Mouse (Mus musculus) heart, embryonic 14.5 days (tissue): ENCODE data around the gene Ly6g6f. TPM values are rescaled to one million over a fixed set of nuclear protein-coding genes. Genes with fewer than 3 reads are reported as not detected.

Experiments used
- ATAC-seq: fragments of 200-750 bp; cut with Nextera tagmentation; 2 replicates; pipeline ENCODE4 v1.8.0; 2017; ENCODE audit warnings: low read depth, moderate TSS enrichment; ENCODE audit not compliant: insufficient number of reproducible peaks, insufficient read depth, low FRiP score
- H3K27ac ChIP-seq, 2 experiments: fragments of 200-500 bp in 1 of 2; fragments of 300-500 bp in 1 of 2; sonication (generic) in 1 of 2; replicated peaks in 1 of 2; 2 replicates each; pipeline ENCODE4 v1.5.1; 2012 to 2014; ENCODE audit warnings: low read depth in 2 of 2, low read length in 2 of 2, control low read depth in 1 of 2, mild to moderate bottlenecking in 1 of 2, mixed read lengths in 1 of 2; ENCODE audit not compliant: control insufficient read depth in 1 of 2, insufficient read depth in 1 of 2
- H3K27me3 ChIP-seq: fragments of 300-500 bp; sonication (generic); 2 replicates; pipeline ENCODE4 v1.6.1; 2014; ENCODE audit warnings: mild to moderate bottlenecking, low read length, control low read depth; ENCODE audit not compliant: control insufficient read depth, insufficient read depth
- H3K36me3 ChIP-seq: fragments of 300-500 bp; sonication (generic); 2 replicates; pipeline ENCODE4 v1.6.1; 2014; ENCODE audit warnings: mild to moderate bottlenecking, control low read depth, low read length, mixed read lengths; ENCODE audit not compliant: control insufficient read depth, insufficient read depth
- H3K4me1 ChIP-seq, 2 experiments: fragments of 200-500 bp in 1 of 2; fragments of 300-500 bp in 1 of 2; sonication (generic) in 1 of 2; 2 replicates each; pipeline ENCODE4 v1.6.1; 2012 to 2014; ENCODE audit warnings: low read length in 2 of 2, control low read depth in 1 of 2, mixed read lengths in 1 of 2; ENCODE audit not compliant: control insufficient read depth in 2 of 2, insufficient read depth in 2 of 2
- H3K4me2 ChIP-seq: fragments of 300-500 bp; sonication (generic); 2 replicates; pipeline ENCODE4 v1.6.1; 2014; ENCODE audit warnings: mild to moderate bottlenecking, low read length
- H3K4me3 ChIP-seq, 2 experiments: fragments of 200-500 bp in 1 of 2; fragments of 300-500 bp in 1 of 2; sonication (generic) in 1 of 2; 2 replicates each; pipeline ENCODE4 v1.5.1; 2012 to 2014; ENCODE audit warnings: low read length in 2 of 2, mild to moderate bottlenecking in 2 of 2, control low read depth in 1 of 2, low read depth in 1 of 2, moderate library complexity in 1 of 2; ENCODE audit not compliant: control insufficient read depth in 1 of 2, insufficient read depth in 1 of 2
- H3K9ac ChIP-seq: fragments of 300-500 bp; sonication (generic); 2 replicates; pipeline ENCODE4 v1.6.1; 2014; ENCODE audit warnings: mild to moderate bottlenecking, low read length
- H3K9me3 ChIP-seq: fragments of 300-500 bp; sonication (generic); 2 replicates; pipeline ENCODE4 v1.6.1; 2016; ENCODE audit warnings: low read length, control low read depth; ENCODE audit not compliant: control insufficient read depth
- WGBS: fragments of 180-500 bp; shearing (Covaris S2); extraction: QIAGEN DNeasy Blood & Tissue Kit; methylation state at CpG from one replicate; pipeline ENCODE4 v1.1.7; 2014; 5-methylcytosine and 5-hydroxymethylcytosine counted together
- polyA plus RNA-seq: library from polyadenylated mRNA; unstranded; fragments of >200 nt; fragmentation: Nextera tagmentation; extraction: Ambion mirVana; gene quantifications from 2 replicates; pipeline ENCODE4 v1.2.1, GENCODE M21; 2014

The Ly6g6f gene
- polyA plus RNA-seq, 1 experiment from 2014 or later = not detected

DNA sequence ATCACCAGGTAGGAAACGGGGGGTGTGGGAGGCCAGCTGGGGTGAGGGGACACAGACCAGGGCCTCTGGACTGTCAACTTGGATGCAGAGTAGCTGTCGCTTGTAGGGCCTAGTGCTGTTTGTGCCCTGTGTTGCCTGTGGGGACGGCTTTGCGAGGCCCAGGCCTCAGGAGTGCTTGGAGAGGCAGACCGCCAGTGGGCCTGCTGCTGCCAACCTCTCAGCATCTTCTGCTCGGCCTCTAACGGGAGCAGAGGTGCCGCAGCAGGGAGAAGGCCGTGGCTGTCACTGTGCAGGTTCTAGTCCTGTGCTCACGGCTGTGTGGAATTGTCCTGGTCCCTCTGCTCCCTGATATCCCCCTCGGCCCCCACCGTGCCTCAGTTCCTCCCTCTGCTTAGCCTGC is 11.2 kb upstream of the Ly6g6f start:
- H3K9me3 ChIP-seq = no peaks in the 10 kb centered on the region
- 83% methylated on average over 12 of the region's 12 CpGs for WGBS
- no peak overlapping the region for H3K4me3 ChIP-seq
- ATAC-seq = no peak
- no peaks in the 10 kb centered on the region for H3K4me1 ChIP-seq
- H3K36me3 ChIP-seq = peaks cover 97% of the 10 kb centered on the region
- peak overlapping the region; percentile 16; the same call in 1 of the 2 replicates for H3K9ac ChIP-seq
- H3K27ac ChIP-seq = no peak overlapping the region; a peak in 1 of 4 replicates
- H3K4me2 ChIP-seq = no peak overlapping the region
- H3K27me3 ChIP-seq = no peaks in the 10 kb centered on the region

DNA sequence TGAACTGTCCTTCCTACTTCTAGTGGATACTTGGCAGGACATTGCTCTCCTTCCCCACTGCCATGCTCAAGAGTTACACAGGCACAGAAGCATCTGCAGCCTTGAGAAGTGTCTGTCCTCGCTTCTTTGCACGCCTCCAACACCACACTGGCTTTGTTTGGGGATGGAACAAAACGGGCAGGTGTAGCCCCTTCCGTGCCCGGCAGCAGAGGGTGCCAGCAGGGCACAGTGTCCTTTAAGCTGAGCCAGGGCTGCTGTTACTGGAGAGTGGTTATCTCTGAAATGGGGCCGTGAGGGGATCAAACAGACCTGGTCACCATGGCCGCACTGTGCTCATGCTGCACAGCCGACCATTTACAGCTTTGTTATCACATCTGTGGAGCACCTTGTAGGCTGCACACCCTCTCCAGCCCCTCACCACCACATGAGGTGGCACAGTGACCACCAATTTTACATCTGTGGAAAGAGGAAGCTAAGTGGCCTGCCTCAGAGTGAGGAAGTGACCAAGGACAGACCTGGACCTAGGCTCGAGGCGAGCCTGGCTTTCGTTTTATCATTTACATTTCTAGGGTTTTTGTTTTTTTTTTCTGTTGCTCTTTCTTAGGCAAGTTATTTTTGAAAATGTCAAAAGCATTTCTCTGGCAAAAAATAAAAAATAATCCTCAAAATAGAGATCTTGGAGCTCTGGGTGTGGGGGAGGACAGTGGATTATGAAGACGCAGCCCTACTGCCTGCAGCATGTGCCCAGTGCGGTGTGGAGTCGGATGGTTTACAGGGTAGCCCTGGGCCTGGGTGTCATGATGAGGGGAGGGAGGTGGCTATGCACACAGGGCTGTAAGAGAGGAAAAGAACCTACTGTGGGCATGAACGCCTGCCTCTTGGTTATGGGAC is 9.3 kb upstream of the Ly6g6f start:
- ATAC-seq = no peak
- Histone ChIP-seq H3K36me3 (peaks cover 84% of the 10 kb centered on the region), H3K4me1 (peaks cover 5 to 10% of the 10 kb centered on the region in 2 experiments), H3K9me3 (no peaks in the 10 kb centered on the region), H3K27me3 (no peaks in the 10 kb centered on the region), H3K9ac (no peak overlapping the region), H3K4me3 (no peak overlapping the region), H3K27ac (no peak overlapping the region), H3K4me2 (no peak overlapping the region)
- WGBS = 71% methylated on average over 15 of the region's 15 CpGs

DNA sequence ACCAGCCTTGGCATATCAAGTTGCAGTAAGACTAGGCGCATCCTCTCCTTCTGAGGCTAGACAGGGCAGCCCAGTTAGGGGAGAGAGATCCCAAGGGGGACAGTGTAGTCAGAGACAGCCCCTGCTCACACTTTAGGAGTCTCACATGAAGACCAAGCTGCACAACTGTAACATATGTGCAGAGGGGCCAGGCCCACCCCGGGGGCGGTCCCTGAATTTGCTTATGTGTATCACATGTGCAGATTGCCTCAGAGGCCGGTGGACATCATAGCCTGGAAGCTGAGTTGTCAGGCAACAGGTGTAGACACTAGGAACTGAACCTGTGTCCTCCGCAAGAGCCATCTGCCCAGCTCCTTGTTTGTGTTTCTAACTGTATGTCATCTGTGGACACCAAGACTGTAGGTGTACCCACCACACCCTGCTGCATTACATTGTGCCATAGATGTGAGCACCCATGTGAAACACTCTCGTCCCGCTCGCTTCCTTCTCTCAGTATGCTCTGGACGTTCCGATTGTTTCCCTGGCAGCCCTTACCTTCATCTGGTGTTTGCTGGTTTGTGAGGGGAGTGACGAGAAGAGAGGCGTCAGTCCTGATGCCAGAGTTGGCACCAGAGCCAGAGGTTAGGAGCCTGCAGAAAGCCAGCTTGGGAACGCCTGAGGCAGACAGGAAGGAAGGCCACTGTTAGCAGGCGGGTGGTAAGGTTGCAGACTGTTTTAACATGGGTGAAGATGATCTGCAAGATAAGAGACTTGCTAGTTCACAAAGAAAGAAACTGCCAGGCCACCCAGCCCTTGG is 7.2 kb upstream of the Ly6g6f start:
- H3K27ac ChIP-seq = no peak overlapping the region
- WGBS = 90% methylated on average over 14 of the region's 14 CpGs
- H3K36me3 ChIP-seq = peaks cover 64% of the 10 kb centered on the region
- H3K4me1 ChIP-seq = peaks cover 5 to 10% of the 10 kb centered on the region in 2 experiments
- H3K9me3 ChIP-seq = no peaks in the 10 kb centered on the region
- no peak overlapping the region for H3K4me3 ChIP-seq
- no peaks in the 10 kb centered on the region for H3K27me3 ChIP-seq
- H3K4me2 ChIP-seq = no peak overlapping the region
- no peak overlapping the region for H3K9ac ChIP-seq
- ATAC-seq = no peak

DNA sequence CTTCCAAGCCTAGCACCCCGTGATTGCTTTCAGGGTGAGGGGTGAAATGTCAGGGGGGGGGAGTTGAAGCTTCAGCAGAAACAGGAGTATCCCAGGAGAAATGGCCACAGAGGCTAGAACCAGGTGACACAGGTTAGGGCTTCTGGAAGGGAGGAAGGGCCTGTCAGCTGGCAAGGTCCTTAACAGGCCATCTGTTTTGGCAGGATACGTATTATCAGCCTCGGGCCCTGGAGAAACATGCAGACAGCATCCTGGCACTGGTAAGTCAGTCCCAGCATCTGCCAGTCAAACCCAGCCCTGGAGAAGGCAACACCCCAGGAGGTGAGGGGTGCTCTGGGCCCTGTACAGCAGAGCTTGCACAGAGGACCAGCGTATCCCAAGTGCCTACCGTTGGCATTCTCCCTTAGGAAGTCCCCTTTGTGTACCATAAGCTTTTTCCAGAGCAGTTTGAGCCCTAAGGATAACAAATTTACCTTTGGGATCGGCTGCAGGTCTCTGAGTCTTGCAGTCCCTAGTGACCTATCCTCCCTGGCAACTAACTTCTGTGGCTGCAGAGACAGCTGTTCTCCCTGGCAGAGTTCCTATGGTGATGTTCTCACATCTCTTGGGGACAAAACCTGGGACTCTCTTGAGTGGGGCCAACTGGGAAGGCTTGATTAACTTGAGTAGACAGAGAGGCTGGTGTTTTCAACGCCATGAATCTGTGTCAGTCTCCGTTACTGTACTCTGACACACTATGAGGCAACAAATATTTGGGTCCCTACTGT is 4.9 kb upstream of the Ly6g6f start:
- H3K27me3 ChIP-seq = no peaks in the 10 kb centered on the region
- peaks cover 42% of the 10 kb centered on the region for H3K36me3 ChIP-seq
- peak overlapping the region; percentile 0 to 87; a peak in 2 of 4 replicates for H3K27ac ChIP-seq
- H3K4me1 ChIP-seq = peaks cover 5 to 10% of the 10 kb centered on the region in 2 experiments
- peak overlapping the region; percentile 79 for H3K9ac ChIP-seq
- H3K9me3 ChIP-seq = no peaks in the 10 kb centered on the region
- no peak for ATAC-seq
- peak overlapping the region; percentile 57 to 74; a peak in 3 of 4 replicates for H3K4me3 ChIP-seq
- peak overlapping the region; percentile 72 for H3K4me2 ChIP-seq
- WGBS = 60% methylated on average over 8 of the region's 8 CpGs

DNA sequence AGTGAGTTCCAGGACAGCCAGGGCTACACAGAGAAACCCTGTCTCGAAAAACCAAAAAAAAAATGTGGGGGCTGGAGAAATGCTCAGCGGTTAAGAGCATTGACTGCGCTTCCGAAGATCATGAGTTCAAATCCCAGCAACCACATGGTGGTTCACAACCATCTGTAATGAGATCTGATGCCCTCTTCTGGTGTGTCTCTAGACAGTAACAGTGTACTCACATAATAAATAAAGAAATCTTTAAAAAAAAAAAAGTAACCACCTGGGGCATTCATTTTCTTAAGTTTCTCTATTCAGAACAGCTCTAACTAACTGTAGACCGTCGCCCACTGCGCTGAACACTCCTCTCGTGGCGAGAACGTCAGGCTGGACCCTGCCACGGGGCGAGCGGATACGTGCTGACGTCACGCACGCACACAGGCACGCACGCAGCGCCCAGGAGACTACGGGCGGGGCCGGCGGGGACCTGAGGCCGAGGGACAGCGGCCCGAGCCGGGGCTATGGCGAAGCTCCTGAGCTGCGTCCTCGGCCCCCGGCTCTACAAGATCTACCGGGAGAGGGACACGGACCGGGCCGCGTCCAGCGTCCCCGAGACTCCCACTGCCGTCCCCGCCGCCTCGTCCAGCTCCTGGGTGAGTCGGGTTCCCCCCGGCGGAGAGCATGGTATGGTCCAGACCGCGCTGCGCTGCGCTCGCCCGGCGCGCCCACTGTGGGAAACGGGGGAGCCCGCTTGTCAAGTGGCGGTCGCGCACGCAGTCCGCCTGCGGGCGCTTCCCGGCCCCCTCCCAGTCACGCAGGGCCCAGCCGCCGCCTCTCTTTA is 3.6 kb upstream of the Ly6g6f start, which contains the start of gene Abhd16a:
Abhd16a (plus strand) TSS at position 439 of the 820 bp plus-strand sequence.
- H3K27me3 ChIP-seq = no peaks in the 10 kb centered on the region
- H3K27ac ChIP-seq = peak within 1 kb of the TSS; percentile 87 to 97
- H3K36me3 ChIP-seq = peaks cover 29% of the 10 kb centered on the region
- peak within 1 kb of the TSS; percentile 79 for H3K9ac ChIP-seq
- H3K4me1 ChIP-seq = peaks cover 5 to 10% of the 10 kb centered on the region in 2 experiments
- peak within 1 kb of the TSS; percentile 57 to 74 for H3K4me3 ChIP-seq
- ATAC-seq = peak; percentile 94
- peak within 1 kb of the TSS; percentile 72 for H3K4me2 ChIP-seq
- 3% methylated on average over 64 of the region's 67 CpGs for WGBS
- H3K9me3 ChIP-seq = no peaks in the 10 kb centered on the region

DNA sequence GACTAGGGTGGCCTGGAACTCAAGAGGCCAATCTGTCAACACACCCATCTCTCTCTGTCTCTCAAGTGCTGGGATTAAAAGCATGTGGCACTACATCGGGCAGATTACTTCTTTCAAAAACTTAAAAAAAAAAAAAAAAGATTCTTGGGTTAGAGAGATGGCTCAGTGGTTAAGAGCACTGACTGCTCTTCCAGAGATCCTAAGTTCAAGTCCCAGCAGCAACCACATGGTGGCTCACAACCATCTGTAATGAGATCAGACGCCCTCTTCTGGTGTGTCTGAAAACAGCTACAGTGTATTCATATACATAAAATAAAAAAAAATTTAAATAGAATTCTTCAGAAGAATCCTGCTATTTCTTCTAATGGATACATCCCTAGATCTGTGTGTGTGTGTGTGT is 2.7 kb upstream of the Ly6g6f start:
- no peaks in the 10 kb centered on the region for H3K9me3 ChIP-seq
- no peak for ATAC-seq
- H3K4me1 ChIP-seq = peaks cover 5 to 10% of the 10 kb centered on the region in 2 experiments
- no peak overlapping the region for H3K9ac ChIP-seq
- H3K27ac ChIP-seq = no peak overlapping the region
- no peak overlapping the region for H3K4me3 ChIP-seq
- H3K27me3 ChIP-seq = no peaks in the 10 kb centered on the region
- peaks cover 21% of the 10 kb centered on the region for H3K36me3 ChIP-seq
- 27% methylated on average over 2 of the region's 2 CpGs for WGBS
- H3K4me2 ChIP-seq = no peak overlapping the region
